Mouse (Mus musculus) myocyte (in vitro differentiated cells): ENCODE measurements around the gene Hfe2. TPM values are rescaled to one million over a fixed set of nuclear protein-coding genes. Genes with fewer than 3 reads are reported as not detected.

Source experiments
- H3K27me3 ChIP-seq: one replicate; pipeline ENCODE4 v1.6.1; 2011; ENCODE audit not compliant: control insufficient read depth, insufficient read depth, insufficient read length
- H3K36me3 ChIP-seq: one replicate; pipeline ENCODE4 v1.6.1; 2011; ENCODE audit not compliant: control insufficient read depth, insufficient read depth
- H3K4me2 ChIP-seq: one replicate; pipeline ENCODE4 v1.6.1; 2011; ENCODE audit warnings: low read depth, control low read depth
- H3K4me3 ChIP-seq: one replicate; pipeline ENCODE4 v1.5.1; 2011; ENCODE audit warnings: mild to moderate bottlenecking, control low read depth, moderate library complexity
- H3K79me2 ChIP-seq: one replicate; pipeline ENCODE4 v1.6.1; 2011; ENCODE audit not compliant: control insufficient read depth, insufficient read depth
- H3ac ChIP-seq: one replicate; pipeline ENCODE4 v1.6.1; 2011; ENCODE audit not compliant: control insufficient read depth, insufficient read length
- CEBPB ChIP-seq: IDR thresholded peaks from 2 replicates; pipeline ENCODE4 v1.6.1; 2011; ENCODE audit warnings: mild to moderate bottlenecking, moderate library complexity; ENCODE audit not compliant: poor library complexity, insufficient read depth, severe bottlenecking
- E2F4 ChIP-seq: IDR thresholded peaks from one replicate; pipeline ENCODE4 v1.6.1; 2011; ENCODE audit warnings: mild to moderate bottlenecking, control low read depth, moderate library complexity; ENCODE audit not compliant: insufficient read depth
- MAX ChIP-seq: IDR thresholded peaks from one replicate; pipeline ENCODE4 v1.6.1; 2011; ENCODE audit warnings: low read depth, mild to moderate bottlenecking, control low read depth
- MYOD1 ChIP-seq, 3 experiments: IDR thresholded peaks; one replicate each; pipeline ENCODE4 v1.6.1; 2011; ENCODE audit warnings: control low read depth in 2 of 3, low read depth in 2 of 3, mild to moderate bottlenecking in 2 of 3, moderate library complexity in 1 of 3; ENCODE audit not compliant: insufficient read length in 2 of 3, control insufficient read depth in 1 of 3
- MYOG ChIP-seq, 3 experiments: IDR thresholded peaks; one replicate each; pipeline ENCODE4 v1.6.1; 2011; ENCODE audit warnings: control low read depth in 2 of 3, low read depth in 2 of 3, mild to moderate bottlenecking in 2 of 3; ENCODE audit not compliant: insufficient read length in 2 of 3, control insufficient read depth in 1 of 3, insufficient read depth in 1 of 3
- POLR2A ChIP-seq: IDR thresholded peaks from one replicate; pipeline ENCODE4 v1.6.1; 2011; ENCODE audit warnings: low read depth, mild to moderate bottlenecking, control low read depth, moderate library complexity; ENCODE audit not compliant: insufficient read length
- POLR2AphosphoS2 ChIP-seq: IDR thresholded peaks from one replicate; pipeline ENCODE4 v1.6.1; 2011; ENCODE audit warnings: low read depth, control low read depth; ENCODE audit not compliant: insufficient read length
- REST ChIP-seq: IDR thresholded peaks from one replicate; pipeline ENCODE4 v1.6.1; 2011; ENCODE audit warnings: mild to moderate bottlenecking, control low read depth, moderate library complexity; ENCODE audit not compliant: insufficient read depth, insufficient read length
- SRF ChIP-seq: IDR thresholded peaks from one replicate; pipeline ENCODE4 v1.6.1; 2011; ENCODE audit warnings: low read depth; ENCODE audit not compliant: control insufficient read depth, insufficient read length
- TCF12 ChIP-seq: IDR thresholded peaks from one replicate; pipeline ENCODE4 v1.6.1; 2011; ENCODE audit warnings: mild to moderate bottlenecking, control low read depth; ENCODE audit not compliant: poor library complexity, insufficient read depth, severe bottlenecking
- TCF3 ChIP-seq: IDR thresholded peaks from one replicate; pipeline ENCODE4 v1.6.1; 2011; ENCODE audit warnings: low read depth, control low read depth; ENCODE audit not compliant: insufficient read length
- USF1 ChIP-seq: IDR thresholded peaks from one replicate; pipeline ENCODE4 v1.6.1; 2011; ENCODE audit warnings: low read depth, mild to moderate bottlenecking, control low read depth, moderate library complexity
- polyA plus RNA-seq: library from polyadenylated mRNA; unstranded; fragments of >200 nt; fragmentation: generic; extraction: Trizol; gene quantifications from one replicate; pipeline ENCODE4 v1.2.1, GENCODE M21; 2012; ENCODE audit warnings: missing spikeins

Hfe2 gene
- polyA plus RNA-seq, 1 experiment, result 116 TPM

GRCm38 (mm10) chr3:96559911-96560850, 35.2 kb downstream of the Hfe2 start:
- Histone ChIP-seq H3K4me3 (peak overlapping the region; percentile 71), H3K79me2 (peaks cover 9% of the 10 kb centered on the region), H3K27me3 (no peaks in the 10 kb centered on the region), H3ac (no peak overlapping the region), H3K4me2 (peak overlapping the region; percentile 88), H3K36me3 (peaks cover 12% of the 10 kb centered on the region)
- no peak for TF ChIP-seq POLR2AphosphoS2
- no peak for TF ChIP-seq USF1
- TF ChIP-seq TCF3, result no peak
- no peak for TF ChIP-seq MAX
- no peak for TF ChIP-seq E2F4
- no peak for TF ChIP-seq SRF
- TF ChIP-seq TCF12, result no peak
- TF ChIP-seq REST, result no peak
- TF ChIP-seq POLR2A, result no peak
- TF ChIP-seq CEBPB, result no peak
- no peak for TF ChIP-seq MYOG (IDR thresholded peaks at IDR 0.05; ENCODE audit: control insufficient read depth in 1 of 3, insufficient read depth in 1 of 3, insufficient read length in 2 of 3, low read depth in 2 of 3)

DNA sequence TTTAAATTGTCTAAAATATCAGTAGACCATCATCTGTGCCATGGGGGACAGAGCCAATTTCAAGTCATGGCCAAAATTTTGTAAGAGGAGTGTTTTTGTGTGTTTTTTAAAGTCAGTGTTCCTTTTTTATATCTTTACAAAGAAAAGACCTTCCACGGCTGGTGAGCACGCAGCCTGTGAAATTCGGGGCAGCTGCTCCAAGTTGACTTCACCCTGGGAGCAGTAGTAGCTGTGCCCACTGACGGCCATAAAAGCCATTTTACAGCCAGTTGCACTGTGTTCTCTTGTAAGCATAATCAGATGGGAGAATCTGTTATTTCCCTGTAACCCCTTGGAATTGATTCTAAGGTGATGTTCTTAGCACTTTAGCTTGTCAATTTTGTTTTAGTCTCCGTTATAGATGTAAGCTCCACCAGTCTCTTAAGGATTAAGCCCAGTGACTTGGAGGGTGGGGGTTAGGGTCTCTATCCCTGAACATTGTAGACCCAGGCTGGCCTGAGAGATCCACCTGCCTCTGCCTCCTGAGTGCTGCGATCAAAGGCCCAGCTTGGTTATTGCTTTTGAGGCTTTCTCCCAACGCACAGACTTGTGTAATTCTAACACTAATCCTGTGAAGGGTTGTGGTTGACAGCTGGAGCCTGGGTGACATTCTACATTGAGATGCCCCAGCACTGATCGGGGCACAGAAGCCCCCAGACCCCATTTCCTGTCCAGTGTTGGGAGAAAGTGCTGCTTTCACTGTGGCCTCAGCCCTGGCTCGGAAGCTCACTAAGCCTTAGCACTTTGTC, 36.1 kb downstream of the Hfe2 start:
- Histone ChIP-seq H3ac (no peak overlapping the region), H3K4me3 (peak overlapping the region; percentile 71), H3K27me3 (no peaks in the 10 kb centered on the region), H3K79me2 (peaks cover 9% of the 10 kb centered on the region), H3K4me2 (peak overlapping the region; percentile 88), H3K36me3 (peaks cover 12% of the 10 kb centered on the region)
- peak; percentile 34 for TF ChIP-seq POLR2A
- no peak for TF ChIP-seq TCF3
- peak; percentile 67 for TF ChIP-seq POLR2AphosphoS2

GRCm38 (mm10) chr3:96561946-96562681, 37.1 kb downstream of the Hfe2 start:
- H3K79me2 ChIP-seq, result peaks cover 9% of the 10 kb centered on the region
- no peaks in the 10 kb centered on the region for H3K27me3 ChIP-seq
- TF ChIP-seq USF1 (no peak), TCF3 (no peak), MAX (no peak), MYOD1 (IDR thresholded peaks at IDR 0.05; ENCODE audit: control insufficient read depth in 1 of 3, insufficient read length in 2 of 3, low read depth in 2 of 3) (no peak), POLR2AphosphoS2 (peak; percentile 90), POLR2A (peak; percentile 51), MYOG (IDR thresholded peaks at IDR 0.05; ENCODE audit: control insufficient read depth in 1 of 3, insufficient read depth in 1 of 3, insufficient read length in 2 of 3, low read depth in 2 of 3) (no peak), SRF (no peak)
- no peak overlapping the region for H3K4me3 ChIP-seq
- no peak overlapping the region for H3K4me2 ChIP-seq
- no peak overlapping the region for H3ac ChIP-seq
- H3K36me3 ChIP-seq, result peaks cover 12% of the 10 kb centered on the region

DNA sequence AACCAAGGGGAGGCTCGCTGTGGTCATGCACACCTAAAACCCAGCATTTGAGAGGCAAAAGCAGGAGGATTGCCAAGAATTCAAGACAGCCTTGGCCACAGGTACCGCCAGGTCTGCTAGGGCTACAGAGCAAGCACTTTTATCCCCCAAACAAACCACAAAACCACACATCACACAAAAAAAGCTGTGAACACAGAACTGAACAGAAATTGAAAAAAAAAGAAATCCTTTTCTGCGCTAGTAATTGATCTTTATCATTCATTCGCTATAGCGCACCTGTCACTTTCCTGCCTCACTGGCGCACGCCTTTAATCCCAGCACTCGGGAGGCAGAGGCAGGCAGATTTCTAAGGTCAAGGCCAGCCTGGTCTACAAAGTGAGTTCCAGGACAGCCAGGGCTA, 38.3 kb downstream of the Hfe2 start:
- TF ChIP-seq MYOD1 (IDR thresholded peaks at IDR 0.05; ENCODE audit: control insufficient read depth in 1 of 3, insufficient read length in 2 of 3, low read depth in 2 of 3), result no peak
- no peak for TF ChIP-seq CEBPB
- TF ChIP-seq E2F4, result no peak
- no peak for TF ChIP-seq MAX
- no peak for TF ChIP-seq TCF12
- TF ChIP-seq SRF, result no peak
- TF ChIP-seq POLR2AphosphoS2, result no peak
- H3ac ChIP-seq, result no peak overlapping the region
- no peak overlapping the region for H3K4me2 ChIP-seq
- peaks cover 9% of the 10 kb centered on the region for H3K79me2 ChIP-seq
- H3K4me3 ChIP-seq, result no peak overlapping the region
- peaks cover 12% of the 10 kb centered on the region for H3K36me3 ChIP-seq
- H3K27me3 ChIP-seq, result no peaks in the 10 kb centered on the region
